Mouse (Mus musculus): Measurements from ENCODE around the gene Syt1.

Syt1 gene

DNA sequence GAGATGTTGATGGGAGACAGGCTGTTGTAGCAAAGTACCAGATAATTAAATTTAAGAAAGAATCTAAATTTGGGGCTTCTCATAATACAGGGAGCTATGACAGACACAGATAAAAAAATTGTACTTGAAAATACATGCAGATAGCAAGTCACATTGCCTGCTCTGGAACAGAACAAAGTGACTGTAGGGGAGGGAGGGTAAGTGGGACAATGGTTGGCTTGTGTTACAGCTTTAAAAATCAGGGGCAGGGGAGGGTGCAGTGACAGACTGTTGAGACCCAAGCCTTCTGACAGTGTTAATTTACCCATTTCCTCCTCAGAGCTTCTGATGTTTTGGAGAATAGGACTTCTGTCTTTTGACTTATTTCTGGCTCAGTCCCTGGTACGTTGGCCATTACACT, 126.3 kb downstream of the Syt1 start:
- DNase-seq, result no peak

DNA sequence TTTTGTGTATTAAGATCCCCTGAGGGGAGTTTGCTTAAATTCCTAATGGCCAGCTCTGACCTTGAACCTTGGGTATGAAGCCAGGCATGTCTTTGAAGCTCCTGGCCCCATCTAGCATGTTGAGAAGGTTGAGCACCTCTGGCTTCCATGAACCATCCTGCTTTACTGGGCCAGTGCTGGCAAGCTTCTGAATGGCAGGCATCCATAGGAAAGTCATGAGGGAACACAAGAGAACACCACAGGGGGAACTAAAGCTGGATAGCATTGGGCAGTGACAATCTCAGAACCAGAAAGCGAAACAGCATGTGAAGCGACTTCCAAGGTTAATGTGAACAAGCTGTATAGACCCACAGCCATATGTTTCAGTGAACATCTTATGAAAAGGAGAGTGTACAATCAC, 130.4 kb downstream of the Syt1 start:
- no peak for DNase-seq

DNA sequence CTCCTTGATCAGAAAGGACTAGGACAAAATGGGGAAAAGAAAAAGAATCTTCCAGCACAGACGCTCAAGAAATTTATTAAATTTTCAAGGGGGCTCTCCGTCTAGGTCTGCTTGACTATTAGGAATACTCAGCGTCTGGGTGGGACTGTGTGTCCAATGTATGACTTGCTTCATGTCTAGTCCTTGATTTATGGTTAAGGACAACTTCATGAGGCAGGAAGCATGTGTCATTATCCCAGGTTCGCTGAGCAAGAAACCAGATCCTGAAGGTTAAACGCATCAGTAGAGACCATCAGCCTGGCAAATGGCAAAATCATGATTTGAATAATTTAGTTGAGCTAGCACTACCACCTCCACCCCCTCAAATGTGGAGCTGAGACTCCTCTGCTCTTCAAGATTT, 135.1 kb downstream of the Syt1 start:
- no peak for DNase-seq

DNA sequence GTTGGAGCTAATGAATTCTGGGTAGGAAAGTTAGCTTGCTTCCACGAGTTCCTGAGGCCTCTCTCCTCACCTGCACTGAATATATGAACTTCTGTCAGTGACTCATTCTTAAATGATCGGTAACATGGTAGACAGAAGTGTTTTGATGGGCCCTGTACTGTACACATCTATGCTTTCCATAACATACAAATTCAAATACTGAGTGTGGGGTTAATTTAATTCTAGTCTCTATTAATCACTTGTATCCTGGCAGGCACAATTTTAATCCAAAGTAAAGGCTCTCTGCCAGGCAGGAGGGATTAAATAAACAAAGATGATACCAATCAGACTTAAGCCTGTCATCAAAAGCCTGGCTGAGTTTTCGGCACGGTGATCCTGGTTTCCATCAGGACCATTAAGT, 136.1 kb downstream of the Syt1 start:
- no peak for DNase-seq

DNA sequence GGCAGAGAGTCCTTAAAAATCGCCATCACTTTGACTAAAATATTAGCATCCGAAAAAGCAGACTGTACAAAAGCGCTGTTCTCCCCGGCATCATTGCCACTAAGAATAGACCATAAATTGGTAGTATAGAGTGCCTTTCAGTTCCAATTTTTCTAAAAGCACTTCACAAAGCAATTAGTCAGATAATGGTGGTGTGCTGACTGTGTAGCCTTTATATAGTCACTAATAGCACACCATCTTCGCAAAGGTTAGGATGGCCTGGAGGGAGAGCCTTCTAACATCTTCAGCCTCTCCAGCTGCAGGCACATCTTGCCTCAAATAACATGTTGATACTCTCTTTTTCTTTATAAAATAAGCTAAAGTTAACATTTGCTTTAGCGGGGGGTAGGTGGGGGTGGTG, 138.4 kb downstream of the Syt1 start:
- DNase-seq, result no peak

DNA sequence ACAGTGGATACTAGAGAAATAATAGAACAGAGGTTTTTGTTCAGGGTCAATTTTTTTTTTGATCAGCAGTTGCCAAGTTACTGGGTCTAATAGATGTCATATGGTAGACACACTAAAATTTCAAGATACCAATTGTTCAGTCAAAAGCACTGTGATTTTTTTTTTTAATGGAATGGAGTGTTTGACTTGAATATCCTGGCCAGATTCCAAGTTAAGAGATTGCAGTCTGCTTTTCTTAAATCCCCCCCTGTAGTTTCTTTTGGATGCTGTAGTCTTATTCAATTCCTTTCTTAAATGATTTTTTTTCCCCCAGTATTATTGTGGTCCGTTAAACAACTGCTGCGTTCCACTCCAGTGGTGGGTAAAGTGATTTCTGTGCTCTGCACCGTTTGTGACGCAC, 140.2 kb downstream of the Syt1 start:
- no peak for DNase-seq

DNA sequence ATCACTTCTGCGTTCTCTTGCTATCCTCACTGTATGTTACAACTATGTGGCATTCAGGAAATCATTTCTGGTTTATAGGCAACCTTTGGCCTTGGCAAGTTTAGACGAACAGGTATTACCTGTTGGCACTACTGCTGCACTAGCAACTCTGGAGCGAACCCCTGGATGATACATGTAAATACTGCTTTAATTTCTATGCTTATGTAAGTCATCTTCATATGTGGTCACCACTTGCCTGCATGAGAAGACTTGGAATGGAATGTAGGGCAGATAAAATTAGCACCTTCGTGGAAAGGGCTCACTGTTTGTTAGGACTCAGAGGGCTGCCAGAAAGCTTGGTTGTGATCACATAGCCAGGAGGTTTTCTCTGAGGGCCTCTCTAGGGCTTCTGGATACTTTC, 142.6 kb downstream of the Syt1 start:
- DNase-seq, result no peak

DNA sequence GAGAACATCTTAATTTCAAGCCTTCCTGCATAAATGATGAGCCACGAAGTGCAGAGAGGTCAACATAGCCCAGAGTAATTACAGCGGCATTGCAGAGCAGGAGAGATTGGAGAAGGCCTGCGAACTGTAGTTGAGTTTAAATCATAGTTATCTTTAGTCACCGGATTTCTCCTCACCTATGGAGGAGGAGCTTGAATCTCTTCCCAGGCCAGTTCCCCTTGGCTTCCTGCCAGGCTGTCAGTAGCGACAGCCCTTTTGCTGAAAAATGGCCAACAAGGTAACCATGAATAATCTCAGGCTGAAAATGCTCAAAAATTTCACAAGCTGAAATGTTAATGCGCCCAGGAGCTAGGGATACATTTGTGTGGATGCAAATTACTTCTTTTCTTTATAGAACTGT, 143.6 kb downstream of the Syt1 start:
- DNase-seq, result peak; percentile 5

DNA sequence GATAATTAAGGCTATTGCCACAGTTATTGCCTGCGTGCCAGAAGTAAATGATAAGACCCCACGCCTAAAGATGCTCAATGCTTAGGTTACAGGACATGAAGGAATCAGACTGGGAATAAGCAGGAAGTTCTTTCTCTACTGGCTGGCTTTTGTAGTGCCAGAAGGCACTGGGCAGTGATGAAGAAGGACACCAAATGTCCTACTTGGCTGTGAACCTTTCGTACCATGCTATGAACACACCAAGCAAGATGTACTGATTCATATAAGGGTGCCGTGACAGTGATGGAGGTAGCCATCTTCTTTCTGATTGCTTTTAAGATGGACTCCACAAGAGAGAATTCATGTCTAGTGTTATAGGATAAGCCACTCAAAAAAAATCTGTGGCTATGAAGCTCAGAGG, 145.2 kb downstream of the Syt1 start:
- no peak for DNase-seq

DNA sequence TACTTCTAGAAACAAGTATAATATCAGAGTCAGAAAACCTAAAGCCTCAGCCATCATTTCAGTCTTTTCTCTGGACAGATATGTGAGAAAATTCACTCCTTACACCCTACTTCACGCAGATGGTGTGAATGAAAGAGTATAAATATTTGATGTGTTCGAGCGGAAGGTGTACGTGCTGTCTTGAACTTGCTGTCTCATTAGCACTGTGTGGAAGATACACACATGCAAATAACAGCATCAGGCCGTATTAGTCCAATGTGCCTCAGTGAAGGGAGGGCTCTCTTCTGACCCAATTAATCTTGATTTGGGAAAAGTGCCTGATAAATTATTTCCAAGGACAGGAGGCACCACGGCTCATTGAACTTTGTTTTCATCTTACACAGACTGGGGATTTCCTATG, 154.8 kb downstream of the Syt1 start:
- DNase-seq, result no peak

DNA sequence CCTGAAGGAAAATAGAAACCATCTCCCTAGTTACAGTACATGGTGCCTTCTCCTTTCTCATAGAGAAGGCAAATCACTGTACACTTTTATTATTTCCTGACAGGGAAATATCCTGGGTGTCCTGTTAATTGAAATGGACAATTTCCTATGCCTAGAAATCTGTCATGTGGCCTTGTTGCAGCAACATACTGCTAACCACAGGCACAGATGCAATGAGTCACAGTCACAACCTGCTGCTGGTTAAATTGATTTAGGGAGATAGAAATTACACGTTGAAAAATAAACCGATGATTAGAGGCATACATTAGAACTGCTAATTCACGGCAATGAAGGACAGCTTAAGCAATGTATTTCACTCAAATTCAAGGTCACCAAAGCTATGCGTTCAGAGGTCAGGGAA, 158.0 kb downstream of the Syt1 start:
- DNase-seq, result no peak

DNA sequence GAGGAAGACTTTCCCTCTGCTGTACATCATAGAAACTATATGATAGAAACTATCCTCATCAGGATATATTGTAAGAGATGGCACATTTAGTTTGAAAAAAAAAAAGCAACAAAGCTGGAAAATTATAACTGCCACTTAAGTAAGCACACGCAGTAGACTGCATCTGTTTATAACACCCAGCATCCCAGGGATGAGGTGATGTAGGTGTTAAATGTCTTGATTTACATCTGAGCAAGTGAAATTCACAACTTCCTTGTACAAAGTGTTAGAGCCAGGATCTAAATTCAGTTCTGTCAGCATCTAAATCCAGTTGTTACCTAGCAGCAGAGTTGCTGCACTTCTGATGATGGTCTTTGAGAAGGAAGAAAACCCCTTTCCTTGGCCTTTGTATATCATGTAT, 173.3 kb downstream of the Syt1 start:
- no peak for DNase-seq

DNA sequence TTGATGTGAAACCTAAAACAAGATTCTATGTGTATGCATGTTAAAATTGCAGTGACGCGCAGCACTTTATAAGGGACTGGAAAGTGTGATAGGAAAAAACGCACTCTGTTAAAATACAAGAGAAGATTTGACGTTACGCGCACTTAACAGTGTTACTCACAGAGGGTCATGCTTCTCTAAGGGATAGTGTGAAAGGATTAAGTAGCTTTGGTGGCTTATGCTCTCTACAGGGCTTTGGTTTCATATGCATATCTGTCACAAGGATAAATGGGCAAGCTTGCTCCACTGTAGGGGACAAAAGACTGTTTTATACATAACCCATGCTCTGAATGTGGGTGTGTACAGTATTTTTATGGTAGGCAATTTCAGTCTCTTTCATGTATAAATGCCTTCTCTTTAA, 178.5 kb downstream of the Syt1 start:
- no peak for DNase-seq

DNA sequence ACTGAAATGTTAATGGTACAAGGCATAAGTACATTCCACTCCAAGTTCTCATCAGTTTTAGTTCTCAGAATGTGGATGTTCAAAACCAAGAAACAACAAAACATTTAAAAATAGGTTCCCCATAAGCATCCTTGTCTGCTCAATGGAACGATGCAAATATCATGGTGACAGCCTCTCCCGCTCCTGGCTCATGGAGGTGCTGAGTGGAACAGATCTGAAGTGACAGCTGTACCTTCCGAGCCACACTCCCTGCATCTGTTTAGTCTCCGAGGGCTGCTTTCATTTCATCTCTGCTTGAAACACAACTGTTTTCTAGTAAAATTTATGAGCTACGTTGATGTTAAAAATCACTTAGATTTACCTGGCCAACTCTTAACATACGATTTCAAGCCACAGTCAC, 179.0 kb downstream of the Syt1 start:
- DNase-seq, result no peak

DNA sequence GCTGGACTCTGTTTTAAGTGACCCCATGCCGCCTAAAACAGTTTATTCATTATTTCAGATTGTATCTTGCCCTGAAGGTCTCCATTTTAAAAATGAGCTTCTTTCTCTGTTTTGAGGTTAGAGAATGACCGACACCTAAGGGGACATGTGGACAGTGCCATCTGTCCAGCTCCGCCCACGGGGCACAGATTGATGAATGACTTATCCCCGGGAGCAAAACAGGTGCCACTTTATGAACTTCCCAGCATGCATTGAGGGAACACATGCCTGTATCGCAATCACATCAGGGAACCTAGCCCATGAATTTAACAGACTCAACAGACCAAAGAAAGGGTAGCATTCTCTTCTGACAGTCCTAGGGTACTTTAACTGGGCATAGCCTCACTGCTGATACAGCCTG, 188.5 kb downstream of the Syt1 start:
- DNase-seq, result no peak

DNA sequence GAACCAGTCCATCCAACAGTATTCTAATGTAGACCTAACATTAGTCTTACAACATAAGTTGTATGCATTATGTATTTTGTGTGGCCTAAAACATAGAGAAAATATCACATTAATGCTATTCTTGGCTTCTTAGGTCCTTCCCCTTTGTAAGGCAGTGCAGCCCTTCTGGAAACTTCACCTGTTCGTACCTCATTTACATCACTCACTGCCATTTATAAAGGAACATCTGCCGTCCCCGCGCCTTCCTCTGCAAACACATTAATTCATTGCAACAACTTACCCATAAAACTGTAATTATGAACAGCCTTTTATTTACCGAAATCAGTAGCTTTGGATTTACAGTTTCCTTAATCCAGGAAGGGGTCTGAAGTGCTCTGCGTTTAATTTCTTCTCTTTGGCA, 195.4 kb downstream of the Syt1 start:
- DNase-seq, result no peak

DNA sequence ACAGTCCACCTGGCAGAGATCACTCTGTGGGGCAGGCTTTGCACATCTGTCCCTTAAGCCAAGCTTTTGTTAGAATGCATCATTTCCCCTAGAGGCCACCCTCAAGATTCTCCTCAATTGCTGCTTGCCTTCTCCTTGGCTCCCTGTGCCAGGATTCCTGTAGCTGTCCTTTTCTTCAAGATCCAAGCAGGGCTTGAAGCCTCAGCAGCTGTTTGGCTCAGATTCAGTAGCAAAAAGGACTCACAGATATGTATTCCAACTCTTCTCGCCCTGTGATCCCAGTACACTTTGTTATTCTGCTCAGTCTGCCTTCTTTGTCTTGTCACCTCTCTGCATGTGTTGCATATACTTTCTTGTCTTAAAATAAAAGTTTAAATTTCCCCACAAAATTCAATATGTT, 206.4 kb downstream of the Syt1 start:
- no peak for DNase-seq

DNA sequence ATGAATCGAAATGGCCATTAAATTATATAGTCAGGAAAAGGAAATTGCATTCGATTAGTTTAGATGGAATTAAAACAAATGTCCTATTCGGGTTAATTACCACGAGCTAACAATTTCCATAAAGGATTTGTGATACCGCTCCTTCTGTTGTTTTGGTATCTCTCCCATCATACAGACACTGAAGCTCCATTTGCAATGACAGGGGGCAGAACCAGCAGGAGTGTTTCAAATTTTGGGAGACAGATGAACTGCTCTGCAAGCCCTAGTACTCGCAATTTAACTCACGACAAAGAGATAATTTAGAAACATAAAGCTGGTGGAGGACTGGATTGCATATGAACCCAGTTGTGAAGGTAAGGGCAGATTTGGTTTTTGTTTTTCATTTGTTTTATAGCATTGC, 210.0 kb downstream of the Syt1 start:
- no peak for DNase-seq

DNA sequence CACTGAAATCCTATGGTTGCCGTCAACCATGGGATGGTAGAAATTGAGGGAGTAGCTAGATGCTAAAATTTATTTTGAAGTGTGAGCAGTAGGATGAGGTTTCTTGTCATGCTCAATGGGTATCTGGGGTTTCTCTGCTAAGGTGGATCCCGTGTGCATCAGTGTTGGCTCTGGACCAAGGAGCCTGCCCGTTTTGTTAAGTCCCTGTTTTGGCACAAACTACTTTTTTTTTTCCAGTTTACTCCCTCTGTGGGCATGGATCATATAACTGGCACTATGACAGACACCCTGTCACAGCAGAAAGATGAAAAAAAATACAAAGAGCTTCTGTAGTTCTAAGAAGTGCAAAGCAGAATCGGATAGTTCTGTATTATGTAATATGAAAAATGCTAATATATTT, 212.0 kb downstream of the Syt1 start:
- DNase-seq, result no peak

DNA sequence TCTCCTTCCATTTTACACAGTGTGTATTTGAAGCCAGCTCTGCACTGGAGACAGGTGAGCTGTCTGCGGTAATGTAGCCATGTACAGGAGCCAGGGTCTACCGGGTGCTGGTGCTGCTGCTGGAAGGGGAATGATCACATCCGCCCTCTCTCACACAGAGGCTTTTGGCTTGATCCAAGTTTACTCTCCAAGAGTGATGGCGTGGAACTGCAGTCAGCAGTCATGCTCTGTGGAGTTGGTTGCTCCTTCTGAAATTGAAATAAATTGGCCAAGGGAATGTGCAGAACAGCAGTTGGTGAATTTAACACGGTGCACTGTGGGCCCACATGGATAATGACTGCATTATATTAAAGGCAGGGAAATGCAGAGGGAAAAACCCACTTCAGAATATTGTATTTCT, 228.0 kb downstream of the Syt1 start:
- DNase-seq, result no peak

DNA sequence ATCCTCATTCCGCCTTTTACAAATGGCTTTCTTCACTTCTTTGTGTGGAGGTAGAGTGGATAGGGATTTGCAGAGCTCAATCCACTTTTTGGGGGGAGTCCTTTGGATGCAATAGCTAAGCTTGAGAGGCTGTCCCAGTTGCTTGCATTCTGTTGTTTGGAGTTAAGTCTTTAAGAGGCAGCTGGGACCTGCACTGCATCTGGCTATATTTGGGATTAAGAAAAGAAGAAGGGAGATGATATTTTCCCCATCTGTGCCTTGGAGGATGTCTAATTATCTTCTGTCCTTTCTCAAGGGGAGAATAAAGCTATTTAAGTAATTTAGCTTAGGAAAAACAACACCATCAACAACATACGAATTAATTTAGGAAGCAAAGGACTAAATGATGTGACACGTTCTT, 230.2 kb downstream of the Syt1 start:
- DNase-seq, result no peak

DNA sequence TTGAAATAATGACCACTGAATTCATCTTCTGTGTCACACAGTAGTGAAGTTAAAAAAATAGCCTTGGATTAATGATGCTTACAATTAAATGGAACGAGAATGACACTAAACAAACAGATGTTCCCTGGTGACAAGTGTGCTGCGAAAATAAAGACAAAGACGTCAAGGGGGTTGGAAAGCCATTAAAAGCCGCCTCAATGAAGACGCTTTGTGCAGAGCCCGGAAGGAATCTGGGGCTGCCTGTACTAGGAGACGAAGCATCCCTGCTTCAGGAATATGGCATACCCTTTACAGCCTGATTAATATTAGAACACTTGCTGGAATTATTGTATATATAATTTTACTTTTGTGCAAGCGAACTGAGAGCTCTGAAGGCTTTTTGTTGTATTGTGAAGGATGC, 234.0 kb downstream of the Syt1 start:
- DNase-seq, result no peak

DNA sequence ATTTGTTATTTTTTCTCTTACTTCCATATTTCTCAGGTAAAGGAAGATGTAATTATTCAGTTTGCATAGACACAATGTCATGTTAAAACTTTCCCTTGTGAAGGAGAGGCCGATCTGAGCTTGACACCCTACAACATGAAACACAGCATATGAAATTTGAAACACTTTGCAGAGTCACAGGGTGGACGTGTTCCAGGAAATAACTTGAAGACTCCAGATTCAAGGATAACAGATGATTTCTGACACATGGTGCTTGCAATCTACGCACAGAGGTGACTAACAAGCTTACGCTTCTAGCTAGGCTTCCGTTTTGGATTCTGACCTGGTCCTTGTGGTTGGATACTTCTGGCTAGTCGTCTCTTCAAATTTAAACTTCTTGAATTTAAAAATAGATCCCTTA, 239.7 kb downstream of the Syt1 start:
- DNase-seq, result no peak

DNA sequence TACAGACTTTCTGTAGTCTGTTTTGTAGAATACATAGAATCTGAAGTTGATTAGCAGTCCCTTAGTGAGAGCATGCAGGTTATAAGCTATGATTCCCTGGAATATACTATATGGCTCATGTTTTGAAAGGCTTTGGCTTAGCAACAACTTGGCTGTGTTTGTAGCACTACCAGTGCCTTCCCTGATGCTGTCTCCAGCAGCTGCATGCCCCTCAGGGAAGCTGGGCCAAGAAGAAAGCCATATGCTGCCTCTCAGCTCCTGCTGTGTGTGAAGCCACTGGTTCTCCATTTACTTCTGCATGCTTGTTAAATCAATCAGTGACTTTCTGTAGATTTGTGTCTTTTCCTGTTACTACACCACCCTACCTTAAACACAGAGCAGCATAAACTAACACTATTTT, 245.2 kb downstream of the Syt1 start:
- DNase-seq, result no peak

DNA sequence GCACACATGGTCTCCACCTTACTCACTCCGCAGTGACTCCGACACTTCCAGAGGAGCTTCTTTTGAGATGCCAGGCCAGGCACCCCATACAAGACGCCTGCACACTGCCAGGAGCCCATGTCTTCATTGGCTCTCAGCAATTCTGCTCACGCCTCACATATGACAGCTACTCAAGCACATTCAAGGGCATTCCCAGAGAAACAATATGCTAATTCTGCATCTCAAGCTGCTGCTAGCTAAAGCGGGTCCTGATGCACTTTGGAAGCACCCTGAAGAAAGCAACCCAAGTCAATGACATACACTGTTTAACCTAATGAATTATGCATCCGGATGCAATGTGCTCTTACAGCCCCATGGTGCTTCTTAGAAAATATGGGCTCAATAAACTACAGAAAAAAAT, 247.1 kb downstream of the Syt1 start:
- no peak for DNase-seq

DNA sequence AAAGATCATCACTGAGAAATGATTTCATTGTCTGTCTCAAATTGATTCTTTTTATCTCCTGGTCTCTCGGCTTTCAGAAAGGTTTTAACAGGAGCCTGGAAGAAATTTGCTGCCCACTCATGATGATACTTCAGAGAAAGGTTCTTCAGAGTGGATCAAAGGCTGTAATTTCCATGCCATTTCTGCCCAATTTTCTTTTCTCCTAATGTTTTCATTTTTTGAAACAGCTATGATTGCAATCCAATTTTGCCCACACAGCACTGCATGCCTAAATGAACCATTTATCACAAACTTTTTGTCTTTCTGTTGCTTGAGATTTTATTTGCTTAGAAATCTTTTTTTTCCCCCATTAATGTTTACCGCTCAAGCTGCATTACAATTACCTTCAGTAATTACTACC, 257.5 kb downstream of the Syt1 start:
- no peak for DNase-seq

DNA sequence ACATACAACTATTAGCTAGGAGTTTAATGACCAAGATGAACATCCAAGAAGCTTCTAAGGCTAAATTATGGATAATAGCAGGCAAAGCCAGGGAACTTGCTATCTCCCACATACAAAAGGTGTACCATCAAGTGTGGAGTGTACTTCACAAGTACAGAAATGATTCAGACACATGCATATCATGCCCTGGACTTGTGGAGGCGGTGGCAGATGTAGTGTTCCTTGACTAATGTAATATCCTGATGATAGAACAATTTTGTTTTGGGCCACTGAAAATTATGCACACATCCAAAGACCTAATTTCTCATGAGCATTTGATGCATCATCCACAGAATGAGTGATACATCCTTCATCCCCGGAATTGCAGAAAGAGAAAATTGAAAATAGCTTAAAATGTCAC, 267.0 kb downstream of the Syt1 start:
- no peak for DNase-seq
